Mouse (Mus musculus) heart, postnatal 0 days (tissue): Measurements from ENCODE around the gene Olfr102. TPM values are rescaled to one million over a fixed set of nuclear protein-coding genes. Genes with fewer than 3 reads are reported as not detected.
A peak's percentile ranks its signal among the peaks of the same experiment; 100 is the strongest.

Source experiments
- ATAC-seq: fragments of 200-750 bp; cut with Nextera tagmentation; 2 replicates; pipeline ENCODE4 v1.8.0; 2017; ENCODE audit warnings: low read depth, moderate number of reproducible peaks, moderate library complexity; ENCODE audit not compliant: insufficient read depth
- DNase-seq: peaks from one replicate; pipeline ENCODE4 v3.0.0-alpha.2; 2016; ENCODE audit warnings: low spot score
- H3K27ac ChIP-seq: fragments of 300-500 bp; sonication (generic); 2 replicates; pipeline ENCODE4 v1.5.1; 2014; ENCODE audit warnings: low read depth, mild to moderate bottlenecking
- H3K27me3 ChIP-seq: fragments of 300-500 bp; sonication (generic); 2 replicates; pipeline ENCODE4 v1.6.1; 2014; ENCODE audit warnings: low read length, mixed read lengths; ENCODE audit not compliant: control insufficient read depth, insufficient read depth
- H3K36me3 ChIP-seq: fragments of 300-500 bp; sonication (generic); replicated peaks from 2 replicates; pipeline ENCODE4 v1.6.1; 2014; ENCODE audit warnings: low read length, mixed read lengths; ENCODE audit not compliant: control insufficient read depth, insufficient read depth
- H3K4me1 ChIP-seq: fragments of 300-500 bp; sonication (generic); 2 replicates; pipeline ENCODE4 v1.6.1; 2014; ENCODE audit warnings: antibody characterized with exemption; ENCODE audit not compliant: control insufficient read depth, insufficient read depth
- H3K4me2 ChIP-seq: fragments of 300-500 bp; sonication (generic); 2 replicates; pipeline ENCODE4 v1.6.1; 2014; ENCODE audit warnings: low read depth, mild to moderate bottlenecking, low read length, moderate library complexity
- H3K4me3 ChIP-seq: fragments of 300-500 bp; sonication (generic); 2 replicates; pipeline ENCODE4 v1.5.1; 2014; ENCODE audit warnings: low read depth, low read length
- H3K9ac ChIP-seq: fragments of 300-500 bp; sonication (generic); replicated peaks from 2 replicates; pipeline ENCODE4 v1.6.1; 2014; ENCODE audit warnings: low read depth, low read length, mixed read lengths
- H3K9me3 ChIP-seq: fragments of 300-500 bp; sonication (generic); replicated peaks from 2 replicates; pipeline ENCODE4 v1.6.1; 2016; ENCODE audit warnings: low read length; ENCODE audit not compliant: control insufficient read depth
- CTCF ChIP-seq: IDR thresholded peaks from 2 replicates; pipeline ENCODE4 v1.5.1; 2016; ENCODE audit warnings: antibody characterized with exemption, control low read depth, low read depth
- EP300 ChIP-seq: IDR thresholded peaks from 2 replicates; pipeline ENCODE4 v1.6.1; 2016; ENCODE audit warnings: antibody characterized with exemption, low read depth
- WGBS: fragments of 180-500 bp; shearing (Covaris S2); extraction: QIAGEN DNeasy Blood & Tissue Kit; methylation state at CpG from one replicate; pipeline ENCODE4 v1.1.7; 2014; 5-methylcytosine and 5-hydroxymethylcytosine counted together
- polyA plus RNA-seq: library from polyadenylated mRNA; unstranded; fragments of >200 nt; fragmentation: Nextera tagmentation; extraction: Ambion mirVana; gene quantifications from 2 replicates; pipeline ENCODE4 v1.2.1, GENCODE M21; 2015
- total RNA-seq: library from RNA; depleted of rRNA; stranded (reverse); fragments of >200 nt; gene quantifications from 2 replicates; pipeline ENCODE4 v1.2.3, GENCODE M21; 2014; ENCODE audit warnings: low replicate concordance

Gene Olfr102
- total and polyA plus RNA-seq, 2 experiments from 2014 or later: not detected

GRCm38 (mm10) chr17:37283360-37283759 lies 33.5 kb downstream of the Olfr102 start, which contains the start of gene Olfr99:
Gene Olfr99, minus strand, starts transcription at chr17:37283460.
- H3K4me1 ChIP-seq: no peaks in the 10 kb centered on the region
- no peak within 1 kb of the TSS for H3K27ac ChIP-seq
- no peak within 1 kb of the TSS for H3K4me2 ChIP-seq
- TF ChIP-seq CTCF (no peak), EP300 (no peak)
- H3K27me3 ChIP-seq: no peaks in the 10 kb centered on the region
- H3K36me3 ChIP-seq: no peaks in the 10 kb centered on the region
- H3K9me3 ChIP-seq: no peaks in the 10 kb centered on the region
- H3K9ac ChIP-seq: no peak within 1 kb of the TSS
- no peak within 1 kb of the TSS for H3K4me3 ChIP-seq
- WGBS: 60% methylated on average over 1 of the region's 1 CpGs
- DNase-seq (no peak), ATAC-seq (no peak)

- TF ChIP-seq CTCF: no peak
- no peak for TF ChIP-seq EP300
- Histone ChIP-seq H3K36me3 (no peaks in the 10 kb centered on the region), H3K4me1 (no peaks in the 10 kb centered on the region), H3K4me3 (no peak overlapping the region), H3K9me3 (no peaks in the 10 kb centered on the region), H3K4me2 (no peak overlapping the region), H3K9ac (no peak overlapping the region), H3K27me3 (no peaks in the 10 kb centered on the region), H3K27ac (no peak overlapping the region)
- 50% methylated on average over 1 of the region's 1 CpGs for WGBS
- ATAC-seq (no peak), DNase-seq (no peak)
Measured at GRCm38 (mm10) chr17:37280331-37280730, 36.5 kb downstream of the Olfr102 start.

GRCm38 (mm10) chr17:37276573-37276972 lies 40.3 kb downstream of the Olfr102 start:
- H3K4me3 ChIP-seq: no peak overlapping the region
- H3K9me3 ChIP-seq: no peaks in the 10 kb centered on the region
- no peak for ATAC-seq
- DNase-seq: no peak
- no peak overlapping the region for H3K27ac ChIP-seq
- TF ChIP-seq CTCF (no peak), EP300 (no peak)
- H3K27me3 ChIP-seq: no peaks in the 10 kb centered on the region
- no peaks in the 10 kb centered on the region for H3K36me3 ChIP-seq
- no peaks in the 10 kb centered on the region for H3K4me1 ChIP-seq
- H3K9ac ChIP-seq: no peak overlapping the region
- no peak overlapping the region for H3K4me2 ChIP-seq

GRCm38 (mm10) chr17:37275626-37276248 lies 41.1 kb downstream of the Olfr102 start:
- Histone ChIP-seq H3K9me3 (no peaks in the 10 kb centered on the region), H3K4me1 (no peaks in the 10 kb centered on the region), H3K27ac (no peak overlapping the region), H3K4me3 (no peak overlapping the region), H3K27me3 (no peaks in the 10 kb centered on the region), H3K9ac (no peak overlapping the region), H3K4me2 (no peak overlapping the region), H3K36me3 (no peaks in the 10 kb centered on the region)
- ATAC-seq (no peak), DNase-seq (no peak)
- 69% methylated on average over 2 of the region's 2 CpGs for WGBS
- TF ChIP-seq EP300: no peak
- no peak for TF ChIP-seq CTCF

GRCm38 (mm10) chr17:37270702-37271092 lies 46.2 kb downstream of the Olfr102 start:
- Histone ChIP-seq H3K4me3 (peak overlapping the region; percentile 69), H3K27me3 (no peaks in the 10 kb centered on the region), H3K9me3 (no peaks in the 10 kb centered on the region), H3K4me2 (peak overlapping the region; percentile 97), H3K9ac (peak overlapping the region; percentile 44), H3K4me1 (0 out of 2 replicates have a peak, but pooled peaks cover 3% of the 10 kb centered on the region), H3K36me3 (no peaks in the 10 kb centered on the region), H3K27ac (no peak overlapping the region)
- no peak for TF ChIP-seq EP300
- no peak for TF ChIP-seq CTCF
- WGBS: 42% methylated on average over 8 of the region's 8 CpGs
- ATAC-seq (peak; percentile 45), DNase-seq (peak; percentile 34)

- Histone ChIP-seq H3K9ac (peak within 1 kb of the TSS; percentile 44), H3K27ac (no peak within 1 kb of the TSS), H3K27me3 (no peaks in the 10 kb centered on the region), H3K4me2 (peak within 1 kb of the TSS; percentile 97), H3K4me1 (0 out of 2 replicates have a peak, but pooled peaks cover 3% of the 10 kb centered on the region), H3K9me3 (no peaks in the 10 kb centered on the region), H3K36me3 (no peaks in the 10 kb centered on the region), H3K4me3 (peak within 1 kb of the TSS; percentile 69)
- DNase-seq (peak; percentile 68), ATAC-seq (peak; percentile 90)
- TF ChIP-seq CTCF: no peak
- no peak for TF ChIP-seq EP300
- WGBS: 3% methylated on average over 26 of the region's 26 CpGs
Measured at GRCm38 (mm10) chr17:37270058-37270701, 46.7 kb downstream of the Olfr102 start, which contains the start of gene H2-M3. Gene H2-M3, plus strand, starts transcription at chr17:37270220.
